Mouse (Mus musculus) heart, adult 2 months (tissue): ENCODE data around the gene Serp1. TPM values are rescaled to one million over a fixed set of nuclear protein-coding genes. Genes with fewer than 3 reads are reported as not detected.

Experiments used
- DNase-seq, 2 experiments: peaks; one replicate each; pipeline ENCODE4 v3.0.0; 2021
- H3K27ac ChIP-seq: fragments of 200-600 bp; 2 replicates; pipeline ENCODE4 v1.8.1; 2022
- H3K27me3 ChIP-seq: fragments of 200-500 bp; 2 replicates; pipeline ENCODE4 v1.6.1; 2012; ENCODE audit warnings: mild to moderate bottlenecking, low read length, inconsistent platforms, mixed read lengths; ENCODE audit not compliant: control insufficient read depth, insufficient read depth
- H3K36me3 ChIP-seq: fragments of 200-500 bp; 2 replicates; pipeline ENCODE4 v1.6.1; 2012; ENCODE audit warnings: low read length, inconsistent platforms; ENCODE audit not compliant: control insufficient read depth, insufficient read depth
- H3K4me1 ChIP-seq: fragments of 200-500 bp; 2 replicates; pipeline ENCODE4 v1.6.1; 2011; ENCODE audit warnings: low read length; ENCODE audit not compliant: control insufficient read depth, insufficient read depth
- H3K4me3 ChIP-seq: fragments of 200-600 bp; 2 replicates; pipeline ENCODE4 v1.8.1; 2022
- H3K79me2 ChIP-seq: fragments of 200-500 bp; replicated peaks from 2 replicates; pipeline ENCODE4 v1.6.1; 2012; ENCODE audit warnings: mild to moderate bottlenecking, inconsistent platforms, low read length, moderate library complexity, mixed read lengths; ENCODE audit not compliant: control insufficient read depth, insufficient read depth
- H3K9ac ChIP-seq: fragments of 200-500 bp; 2 replicates; pipeline ENCODE4 v1.6.1; 2012; ENCODE audit warnings: low read depth, mild to moderate bottlenecking, control low read depth, inconsistent platforms, low read length, mixed read lengths
- CTCF ChIP-seq: fragments of 200-600 bp; IDR thresholded peaks from 2 replicates; pipeline ENCODE4 v1.8.1; 2022; ENCODE audit warnings: antibody characterized with exemption, mild to moderate bottlenecking, moderate library complexity
- EP300 ChIP-seq: fragments of 200-500 bp; IDR thresholded peaks from 2 replicates; pipeline ENCODE4 v1.6.1; 2011; ENCODE audit warnings: low read depth, low read length, control low read depth; ENCODE audit not compliant: insufficient read depth
- POLR2A ChIP-seq: fragments of 200-500 bp; IDR thresholded peaks from 2 replicates; pipeline ENCODE4 v1.6.1; 2011; ENCODE audit warnings: mild to moderate bottlenecking, low read depth, low read length, control low read depth; ENCODE audit not compliant: insufficient read depth
- WGBS: fragments of 180-500 bp; shearing (Covaris S2); methylation state at CpG from one replicate; pipeline ENCODE4 v1.1.7; 2018; 5-methylcytosine and 5-hydroxymethylcytosine counted together
- intact Hi-C: fragments of 180-260 bp; cut with DNase I; formaldehyde crosslinking; loops from one replicate; pipeline ENCODE4 v1.15.1; 2025
- polyA plus RNA-seq: library from polyadenylated mRNA; depleted of rRNA; stranded (reverse); fragments of >200 nt; gene quantifications from 2 replicates; pipeline ENCODE4 v1.2.3, GENCODE M21; 2012
- total RNA-seq, 2 experiments: library from RNA; stranded (reverse); gene quantifications; 2 replicates each; pipeline ENCODE4 v1.2.3; 2021

Serp1 gene
- total and polyA plus RNA-seq, 3 experiments, result 6.8 to 12.3 (median 12.2) TPM

GRCm38 (mm10) chr3:58552001-58552811, 26.5 kb upstream of the Serp1 start:
- Histone ChIP-seq H3K27ac (no peak overlapping the region), H3K36me3 (no peaks in the 10 kb centered on the region; the same call in 1 of the 2 replicates), H3K9ac (no peak overlapping the region), H3K27me3 (no peaks in the 10 kb centered on the region), H3K79me2 (no peaks in the 10 kb centered on the region), H3K4me1 (no peaks in the 10 kb centered on the region), H3K4me3 (no peak overlapping the region)
- WGBS, result 60% methylated on average over 1 of the region's 1 CpGs
- no peak for DNase-seq
- TF ChIP-seq EP300, result no peak
- no peak for TF ChIP-seq CTCF
- no peak for TF ChIP-seq POLR2A
- intact Hi-C loops, result no loop called here

GRCm38 (mm10) chr3:58536573-58536972, 10.9 kb upstream of the Serp1 start:
- 94% methylated on average over 3 of the region's 3 CpGs for WGBS
- no peak overlapping the region for H3K27ac ChIP-seq

DNA sequence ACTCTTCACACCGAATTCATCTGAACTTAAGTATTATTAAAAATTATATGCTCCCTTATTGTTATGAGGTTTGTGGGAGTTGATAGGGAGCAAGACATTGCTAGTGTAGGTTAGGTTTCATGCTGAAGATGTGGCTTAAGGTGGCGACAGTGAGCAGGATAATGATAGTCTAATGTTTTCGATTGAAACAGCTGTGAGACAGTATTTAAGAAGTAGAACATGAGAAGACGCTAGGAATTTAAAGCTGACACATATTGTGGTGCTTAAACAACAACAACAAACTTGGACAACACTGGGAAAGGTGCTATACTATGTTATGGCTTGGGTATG, 681 bp upstream of the Serp1 start:
- no peak for DNase-seq
- no peak overlapping the region for H3K9ac ChIP-seq
- TF ChIP-seq CTCF, result no peak
- H3K4me3 ChIP-seq, result peak overlapping the region; percentile 89
- peaks cover 24% of the 10 kb centered on the region for H3K36me3 ChIP-seq
- 10% methylated on average over 4 of the region's 4 CpGs for WGBS
- H3K4me1 ChIP-seq, result peaks cover 2% of the 10 kb centered on the region
- intact Hi-C loops, result loop anchor here (10.0 kb wide), 1 partner anchor 682 kb away; the partner anchor contains the start of gene Pfn2
- no peaks in the 10 kb centered on the region for H3K27me3 ChIP-seq
- H3K27ac ChIP-seq, result peak overlapping the region; percentile 98
- no peaks in the 10 kb centered on the region for H3K79me2 ChIP-seq

More at GRCm38 (mm10) chr3:58536573-58536972, 10.9 kb upstream of the Serp1 start:
- no peak overlapping the region for H3K9ac ChIP-seq
- H3K4me3 ChIP-seq, result no peak overlapping the region
- TF ChIP-seq EP300 (no peak), CTCF (no peak), POLR2A (no peak)
- H3K36me3 ChIP-seq, result no peaks in the 10 kb centered on the region; the same call in 1 of the 2 replicates
- no peaks in the 10 kb centered on the region for H3K27me3 ChIP-seq
- no peaks in the 10 kb centered on the region for H3K79me2 ChIP-seq
- H3K4me1 ChIP-seq, result no peaks in the 10 kb centered on the region
- DNase-seq, result no peak
- intact Hi-C loops, result no loop called here

DNA sequence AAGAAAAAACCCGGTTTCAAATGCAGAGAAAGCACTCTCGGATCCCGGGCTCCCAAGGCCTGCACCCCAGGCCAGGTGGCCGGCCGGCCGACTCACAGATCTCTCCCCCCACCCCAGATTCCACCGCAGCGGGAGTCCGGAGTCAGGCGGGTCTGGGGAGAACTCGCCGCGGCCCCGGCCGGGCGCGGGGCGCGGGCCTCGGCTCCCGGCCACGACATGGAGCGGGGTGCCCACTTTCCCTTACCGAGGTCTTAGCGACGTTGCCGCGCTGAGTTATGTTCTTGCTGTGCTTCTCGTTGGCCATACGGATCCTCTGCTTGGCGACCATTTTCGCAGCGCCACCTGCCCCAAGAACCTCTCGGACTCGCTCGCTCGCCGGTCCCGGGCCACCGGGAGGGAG, 526 bp downstream of the Serp1 start:
- 1% methylated on average over 40 of the region's 40 CpGs for WGBS
- Histone ChIP-seq H3K4me1 (peaks cover 2% of the 10 kb centered on the region), H3K9ac (peak overlapping the region; percentile 95), H3K27me3 (no peaks in the 10 kb centered on the region), H3K79me2 (no peaks in the 10 kb centered on the region), H3K4me3 (peak overlapping the region; percentile 89), H3K36me3 (peaks cover 24% of the 10 kb centered on the region), H3K27ac (peak overlapping the region; percentile 98)
- intact Hi-C loops, result loop anchor here (1.0 to 10.0 kb wide), 4 partner anchors 52 to 680 kb away; partner anchors contain the start of genes Pfn2 and Selenot
- no peak for DNase-seq
- TF ChIP-seq CTCF (no peak), EP300 (no peak), POLR2A (no peak)

GRCm38 (mm10) chr3:58524246-58524645, 1.4 kb downstream of the Serp1 start:
- Histone ChIP-seq H3K27me3 (no peaks in the 10 kb centered on the region), H3K9ac (peak overlapping the region; percentile 53; the same call in 1 of the 2 replicates), H3K4me3 (peak overlapping the region; percentile 89), H3K36me3 (peaks cover 24% of the 10 kb centered on the region), H3K27ac (no peak overlapping the region), H3K4me1 (peaks cover 2% of the 10 kb centered on the region), H3K79me2 (no peaks in the 10 kb centered on the region)
- no peak for DNase-seq
- intact Hi-C loops, result loop anchor here (2.0 to 10.0 kb wide), 3 partner anchors 53 to 679 kb away; partner anchors contain the start of genes Pfn2 and Selenot
- WGBS, result 26% methylated on average over 4 of the region's 4 CpGs
- no peak for TF ChIP-seq CTCF
- TF ChIP-seq POLR2A, result no peak
- no peak for TF ChIP-seq EP300

- no peaks in the 10 kb centered on the region for H3K27me3 ChIP-seq
- intact Hi-C loops, result loop anchor here (10.0 kb wide), 1 partner anchor 679 kb away; the partner anchor contains the start of gene Pfn2
- 93% methylated on average over 3 of the region's 3 CpGs for WGBS
- H3K36me3 ChIP-seq, result peaks cover 24% of the 10 kb centered on the region
- H3K4me3 ChIP-seq, result no peak overlapping the region
- TF ChIP-seq CTCF, result no peak
- TF ChIP-seq POLR2A, result no peak
- TF ChIP-seq EP300, result no peak
- H3K4me1 ChIP-seq, result peaks cover 2% of the 10 kb centered on the region
- no peak overlapping the region for H3K9ac ChIP-seq
- H3K27ac ChIP-seq, result no peak overlapping the region
- H3K79me2 ChIP-seq, result no peaks in the 10 kb centered on the region
- no peak for DNase-seq
Observed at GRCm38 (mm10) chr3:58523386-58523785, 2.3 kb downstream of the Serp1 start.
